Mouse (Mus musculus) liver, embryonic 15.5 days (tissue): ENCODE results near the gene Fam160a1. TPM values are rescaled to one million over a fixed set of nuclear protein-coding genes. Genes with fewer than 3 reads are reported as not detected.

Experiments
- ATAC-seq: fragments of 200-750 bp; cut with Nextera tagmentation; 2 replicates; pipeline ENCODE4 v1.8.0; 2017; ENCODE audit warnings: moderate number of reproducible peaks, mild to moderate bottlenecking, moderate library complexity; ENCODE audit not compliant: insufficient read depth
- H3K27ac ChIP-seq: fragments of 300-500 bp; sonication (generic); replicated peaks from 2 replicates; pipeline ENCODE4 v1.5.1; 2015; ENCODE audit warnings: mild to moderate bottlenecking, inconsistent platforms
- H3K27me3 ChIP-seq: fragments of 300-500 bp; sonication (generic); 2 replicates; pipeline ENCODE4 v1.6.1; 2015; ENCODE audit warnings: mild to moderate bottlenecking, inconsistent platforms
- H3K36me3 ChIP-seq: fragments of 300-500 bp; sonication (generic); replicated peaks from 2 replicates; pipeline ENCODE4 v1.6.1; 2015; ENCODE audit warnings: moderate library complexity, mild to moderate bottlenecking, inconsistent platforms
- H3K4me1 ChIP-seq: fragments of 300-500 bp; sonication (generic); replicated peaks from 2 replicates; pipeline ENCODE4 v1.6.1; 2015; ENCODE audit warnings: inconsistent platforms
- H3K4me2 ChIP-seq: fragments of 300-500 bp; sonication (generic); 2 replicates; pipeline ENCODE4 v1.6.1; 2015; ENCODE audit warnings: moderate library complexity, mild to moderate bottlenecking, inconsistent platforms
- H3K4me3 ChIP-seq: fragments of 300-500 bp; sonication (generic); replicated peaks from 2 replicates; pipeline ENCODE4 v1.5.1; 2015; ENCODE audit warnings: mild to moderate bottlenecking, inconsistent platforms
- H3K9ac ChIP-seq: fragments of 300-500 bp; sonication (generic); 2 replicates; pipeline ENCODE4 v1.6.1; 2015; ENCODE audit warnings: moderate library complexity, mild to moderate bottlenecking, inconsistent platforms
- H3K9me3 ChIP-seq: fragments of 300-500 bp; sonication (generic); replicated peaks from 2 replicates; pipeline ENCODE4 v1.6.1; 2016; ENCODE audit warnings: inconsistent platforms
- WGBS: fragments of 180-500 bp; shearing (Covaris S2); methylation state at CpG from one replicate; pipeline ENCODE4 v1.1.7; 2015; ENCODE audit warnings: mixed read lengths; ENCODE audit not compliant: insufficient replicate concordance; 5-methylcytosine and 5-hydroxymethylcytosine counted together
- polyA plus RNA-seq: library from polyadenylated mRNA; unstranded; fragments of >200 nt; fragmentation: Nextera tagmentation; extraction: Ambion mirVana; gene quantifications from 2 replicates; pipeline ENCODE4 v1.2.1, GENCODE M21; 2015

The Fam160a1 gene
- polyA plus RNA-seq, 1 experiment from 2014 or later: 0.30 TPM

GRCm38 (mm10) chr3:85850079-85850478 is 33.0 kb upstream of the Fam160a1 start:
- no peak for ATAC-seq
- 69% methylated on average over 1 of the region's 1 CpGs for WGBS

GRCm38 (mm10) chr3:85846316-85846715 is 29.2 kb upstream of the Fam160a1 start:
- no peak overlapping the region for H3K4me2 ChIP-seq
- no peaks in the 10 kb centered on the region for H3K27me3 ChIP-seq
- H3K36me3 ChIP-seq: no peaks in the 10 kb centered on the region
- no peak overlapping the region for H3K27ac ChIP-seq
- no peak overlapping the region for H3K9ac ChIP-seq
- H3K4me1 ChIP-seq: no peaks in the 10 kb centered on the region
- no peak for ATAC-seq
- no peaks in the 10 kb centered on the region for H3K9me3 ChIP-seq
- no peak overlapping the region for H3K4me3 ChIP-seq
- WGBS: 60% methylated on average over 1 of the region's 1 CpGs

More at GRCm38 (mm10) chr3:85850079-85850478, 33.0 kb upstream of the Fam160a1 start:
- Histone ChIP-seq H3K4me1 (no peaks in the 10 kb centered on the region), H3K9me3 (no peaks in the 10 kb centered on the region), H3K36me3 (no peaks in the 10 kb centered on the region), H3K27me3 (no peaks in the 10 kb centered on the region), H3K9ac (no peak overlapping the region), H3K4me2 (no peak overlapping the region), H3K27ac (no peak overlapping the region), H3K4me3 (no peak overlapping the region)

GRCm38 (mm10) chr3:85845341-85845740 is 28.2 kb upstream of the Fam160a1 start:
- Histone ChIP-seq H3K4me3 (no peak overlapping the region), H3K9me3 (no peaks in the 10 kb centered on the region), H3K4me2 (no peak overlapping the region), H3K9ac (no peak overlapping the region), H3K36me3 (no peaks in the 10 kb centered on the region), H3K4me1 (no peaks in the 10 kb centered on the region), H3K27ac (no peak overlapping the region), H3K27me3 (no peaks in the 10 kb centered on the region)
- WGBS: 62% methylated on average over 6 of the region's 6 CpGs
- no peak for ATAC-seq

GRCm38 (mm10) chr3:85842881-85843218 is 25.8 kb upstream of the Fam160a1 start:
- Histone ChIP-seq H3K4me1 (no peaks in the 10 kb centered on the region), H3K36me3 (no peaks in the 10 kb centered on the region), H3K9me3 (no peaks in the 10 kb centered on the region), H3K27ac (no peak overlapping the region), H3K4me2 (no peak overlapping the region), H3K9ac (no peak overlapping the region), H3K4me3 (no peak overlapping the region), H3K27me3 (no peaks in the 10 kb centered on the region)
- no peak for ATAC-seq

- WGBS: 33% methylated on average over 9 of the region's 9 CpGs
- ATAC-seq: no peak
- Histone ChIP-seq H3K4me1 (no peaks in the 10 kb centered on the region), H3K4me2 (no peak overlapping the region), H3K36me3 (no peaks in the 10 kb centered on the region), H3K9ac (no peak overlapping the region), H3K9me3 (no peaks in the 10 kb centered on the region), H3K27me3 (no peaks in the 10 kb centered on the region), H3K4me3 (no peak overlapping the region), H3K27ac (no peak overlapping the region)
Observed at GRCm38 (mm10) chr3:85842177-85842880, 25.2 kb upstream of the Fam160a1 start.

- H3K4me3 ChIP-seq: no peak overlapping the region
- H3K36me3 ChIP-seq: no peaks in the 10 kb centered on the region
- no peak overlapping the region for H3K4me2 ChIP-seq
- no peaks in the 10 kb centered on the region for H3K4me1 ChIP-seq
- no peak for ATAC-seq
- no peak overlapping the region for H3K9ac ChIP-seq
- no peaks in the 10 kb centered on the region for H3K9me3 ChIP-seq
- H3K27me3 ChIP-seq: no peaks in the 10 kb centered on the region
- 43% methylated on average over 2 of the region's 2 CpGs for WGBS
- no peak overlapping the region for H3K27ac ChIP-seq
Observed at GRCm38 (mm10) chr3:85841454-85842176, 24.5 kb upstream of the Fam160a1 start.

- WGBS: 53% methylated on average over 1 of the region's 1 CpGs
Observed at GRCm38 (mm10) chr3:85833627-85834026, 16.5 kb upstream of the Fam160a1 start.

GRCm38 (mm10) chr3:85832490-85833155 is 15.5 kb upstream of the Fam160a1 start:
- H3K9me3 ChIP-seq: no peaks in the 10 kb centered on the region
- no peak for ATAC-seq
- H3K4me1 ChIP-seq: no peaks in the 10 kb centered on the region
- H3K4me3 ChIP-seq: no peak overlapping the region
- no peak overlapping the region for H3K9ac ChIP-seq
- no peaks in the 10 kb centered on the region for H3K27me3 ChIP-seq
- no peaks in the 10 kb centered on the region for H3K36me3 ChIP-seq
- H3K4me2 ChIP-seq: no peak overlapping the region
- WGBS: 65% methylated on average over 10 of the region's 10 CpGs
- no peak overlapping the region for H3K27ac ChIP-seq

More at GRCm38 (mm10) chr3:85833627-85834026, 16.5 kb upstream of the Fam160a1 start:
- Histone ChIP-seq H3K4me2 (no peak overlapping the region), H3K27ac (no peak overlapping the region), H3K4me3 (no peak overlapping the region), H3K9ac (no peak overlapping the region), H3K9me3 (no peaks in the 10 kb centered on the region), H3K4me1 (no peaks in the 10 kb centered on the region), H3K36me3 (no peaks in the 10 kb centered on the region), H3K27me3 (no peaks in the 10 kb centered on the region)
- ATAC-seq: no peak

- ATAC-seq: no peak
- Histone ChIP-seq H3K9ac (no peak overlapping the region), H3K27me3 (no peaks in the 10 kb centered on the region), H3K27ac (no peak overlapping the region), H3K9me3 (no peaks in the 10 kb centered on the region), H3K4me2 (no peak overlapping the region), H3K4me1 (no peaks in the 10 kb centered on the region), H3K4me3 (no peak overlapping the region), H3K36me3 (no peaks in the 10 kb centered on the region)
- 66% methylated on average over 1 of the region's 1 CpGs for WGBS
Observed at GRCm38 (mm10) chr3:85831785-85832184, 14.7 kb upstream of the Fam160a1 start.

- no peak overlapping the region for H3K4me3 ChIP-seq
- no peaks in the 10 kb centered on the region for H3K27me3 ChIP-seq
- no peaks in the 10 kb centered on the region for H3K9me3 ChIP-seq
- no peak overlapping the region for H3K4me2 ChIP-seq
- WGBS: 46% methylated on average over 4 of the region's 4 CpGs
- H3K27ac ChIP-seq: no peak overlapping the region
- H3K36me3 ChIP-seq: no peaks in the 10 kb centered on the region
- H3K9ac ChIP-seq: no peak overlapping the region
- ATAC-seq: no peak
- no peaks in the 10 kb centered on the region for H3K4me1 ChIP-seq
Observed at GRCm38 (mm10) chr3:85829047-85829446, 12.0 kb upstream of the Fam160a1 start.

- Histone ChIP-seq H3K9ac (no peak overlapping the region), H3K4me2 (no peak overlapping the region), H3K4me3 (no peak overlapping the region), H3K27me3 (no peaks in the 10 kb centered on the region), H3K27ac (no peak overlapping the region), H3K4me1 (no peaks in the 10 kb centered on the region), H3K9me3 (no peaks in the 10 kb centered on the region), H3K36me3 (no peaks in the 10 kb centered on the region)
- ATAC-seq: no peak
- 74% methylated on average over 6 of the region's 6 CpGs for WGBS
Observed at GRCm38 (mm10) chr3:85827815-85828214, 10.7 kb upstream of the Fam160a1 start.
